Mouse (Mus musculus) lung, postnatal 0 days (tissue): ENCODE results near the gene Gm7168. TPM values are rescaled to one million over a fixed set of nuclear protein-coding genes. Genes with fewer than 3 reads are reported as not detected.
A peak's percentile ranks its signal among the peaks of the same experiment; 100 is the strongest.
"Not testable (repeated sequence)": the region's sequence is repeated elsewhere in the genome, so short reads cannot be mapped to it uniquely, and the experiment has no call there.

Source experiments
- ATAC-seq: fragments of 200-750 bp; cut with Nextera tagmentation; 2 replicates; pipeline ENCODE4 v1.8.0; 2017; ENCODE audit warnings: moderate library complexity
- DNase-seq: peaks from one replicate; pipeline ENCODE4 v3.0.0-alpha.2; 2016; ENCODE audit warnings: low spot score
- H3K27ac ChIP-seq: fragments of 300-500 bp; sonication (generic); 2 replicates; pipeline ENCODE4 v1.5.1; 2014; ENCODE audit warnings: antibody characterized with exemption, mild to moderate bottlenecking, low read length, mixed read lengths
- H3K27me3 ChIP-seq: fragments of 300-500 bp; sonication (generic); replicated peaks from 2 replicates; pipeline ENCODE4 v1.6.1; 2014; ENCODE audit warnings: low read length, mixed read lengths; ENCODE audit not compliant: insufficient read depth
- H3K36me3 ChIP-seq: fragments of 300-500 bp; sonication (generic); 2 replicates; pipeline ENCODE4 v1.6.1; 2014; ENCODE audit warnings: low read length, mixed read lengths; ENCODE audit not compliant: insufficient read depth
- H3K4me1 ChIP-seq: fragments of 300-500 bp; sonication (generic); 2 replicates; pipeline ENCODE4 v1.6.1; 2014; ENCODE audit warnings: antibody characterized with exemption, low read depth, low read length, mixed read lengths; ENCODE audit not compliant: insufficient read depth
- H3K4me2 ChIP-seq: fragments of 300-500 bp; sonication (generic); replicated peaks from 2 replicates; pipeline ENCODE4 v1.6.1; 2014; ENCODE audit warnings: low read depth, mild to moderate bottlenecking, low read length, moderate library complexity, mixed read lengths
- H3K4me3 ChIP-seq: fragments of 300-500 bp; sonication (generic); 2 replicates; pipeline ENCODE4 v1.5.1; 2014; ENCODE audit warnings: low read depth, low read length
- H3K9ac ChIP-seq: fragments of 300-500 bp; sonication (generic); replicated peaks from 2 replicates; pipeline ENCODE4 v1.6.1; 2014; ENCODE audit warnings: low read depth, mild to moderate bottlenecking
- H3K9me3 ChIP-seq: fragments of 300-500 bp; sonication (generic); 2 replicates; pipeline ENCODE4 v1.6.1; 2016; ENCODE audit warnings: low read length, mixed read lengths
- CTCF ChIP-seq: IDR thresholded peaks from 2 replicates; pipeline ENCODE4 v1.5.1; 2016; ENCODE audit warnings: antibody characterized with exemption, mild to moderate bottlenecking
- EP300 ChIP-seq: IDR thresholded peaks from 2 replicates; pipeline ENCODE4 v1.6.1; 2016; ENCODE audit warnings: antibody characterized with exemption, mild to moderate bottlenecking, control low read depth
- WGBS: fragments of 180-500 bp; shearing (Covaris S2); extraction: QIAGEN DNeasy Blood & Tissue Kit; methylation state at CpG from one replicate; pipeline ENCODE4 v1.1.7; 2014; 5-methylcytosine and 5-hydroxymethylcytosine counted together
- polyA plus RNA-seq: library from polyadenylated mRNA; unstranded; fragments of >200 nt; fragmentation: Nextera tagmentation; extraction: Ambion mirVana; gene quantifications from 2 replicates; pipeline ENCODE4 v1.2.1, GENCODE M21; 2015

Gm7168 gene
- polyA plus RNA-seq, 1 experiment from 2014 or later: not detected

- H3K36me3 ChIP-seq: no peaks in the 10 kb centered on the region
- H3K4me3 ChIP-seq: no peak overlapping the region
- ATAC-seq: peak; percentile 95
- H3K27me3 ChIP-seq: no peaks in the 10 kb centered on the region
- no peak overlapping the region for H3K9ac ChIP-seq
- 32% methylated on average over 4 of the region's 4 CpGs for WGBS
- H3K4me2 ChIP-seq: no peak overlapping the region
- TF ChIP-seq CTCF (no peak), EP300 (peak; percentile 95)
- H3K4me1 ChIP-seq: 0 out of 2 replicates have a peak, but pooled peaks cover 3% of the 10 kb centered on the region
- peak; percentile 94 for DNase-seq
- peak overlapping the region; percentile 32 for H3K27ac ChIP-seq
- H3K9me3 ChIP-seq: no peaks in the 10 kb centered on the region
Observed at GRCm38 (mm10) chr17:13914531-13914930, 33.6 kb upstream of the Gm7168 start.

- no peak overlapping the region for H3K27ac ChIP-seq
- no peak overlapping the region for H3K4me2 ChIP-seq
- H3K9me3 ChIP-seq: no peaks in the 10 kb centered on the region
- H3K9ac ChIP-seq: no peak overlapping the region
- TF ChIP-seq CTCF (no peak), EP300 (peak; percentile 92)
- WGBS: 25% methylated on average over 2 of the region's 2 CpGs
- ATAC-seq: peak; percentile 51
- DNase-seq: no peak
- H3K4me3 ChIP-seq: no peak overlapping the region
- H3K27me3 ChIP-seq: no peaks in the 10 kb centered on the region
- H3K4me1 ChIP-seq: no peaks in the 10 kb centered on the region
- no peaks in the 10 kb centered on the region for H3K36me3 ChIP-seq
Observed at GRCm38 (mm10) chr17:13920771-13921170, 27.4 kb upstream of the Gm7168 start.

DNA sequence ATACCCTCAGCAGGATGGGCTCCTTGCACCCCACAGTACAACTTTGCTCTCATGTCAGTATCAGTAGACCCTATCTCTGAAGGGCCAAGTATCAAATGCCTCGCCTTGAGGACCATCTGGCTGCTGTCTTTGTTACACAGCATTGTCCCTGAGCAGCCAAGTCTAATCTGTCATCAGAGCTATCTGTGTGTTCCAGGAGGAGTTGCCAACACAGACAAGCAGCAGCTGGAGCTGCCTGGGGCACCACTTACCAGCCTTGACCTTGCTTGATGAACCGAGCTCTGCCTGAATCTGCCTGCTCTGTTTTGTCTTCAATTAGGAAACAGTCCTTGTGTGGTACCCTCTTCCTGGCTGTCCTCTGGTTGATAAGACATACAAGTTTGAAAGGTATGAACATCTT is 24.8 kb upstream of the Gm7168 start:
- no peak overlapping the region for H3K4me2 ChIP-seq
- DNase-seq (no peak), ATAC-seq (peak; percentile 43; the same call in 1 of the 2 replicates)
- H3K9me3 ChIP-seq: no peaks in the 10 kb centered on the region
- no peaks in the 10 kb centered on the region for H3K27me3 ChIP-seq
- H3K27ac ChIP-seq: no peak overlapping the region
- H3K4me3 ChIP-seq: no peak overlapping the region
- no peak for TF ChIP-seq EP300
- no peak for TF ChIP-seq CTCF
- H3K4me1 ChIP-seq: no peaks in the 10 kb centered on the region
- WGBS: 49% methylated on average over 2 of the region's 2 CpGs
- H3K36me3 ChIP-seq: no peaks in the 10 kb centered on the region
- H3K9ac ChIP-seq: no peak overlapping the region

DNA sequence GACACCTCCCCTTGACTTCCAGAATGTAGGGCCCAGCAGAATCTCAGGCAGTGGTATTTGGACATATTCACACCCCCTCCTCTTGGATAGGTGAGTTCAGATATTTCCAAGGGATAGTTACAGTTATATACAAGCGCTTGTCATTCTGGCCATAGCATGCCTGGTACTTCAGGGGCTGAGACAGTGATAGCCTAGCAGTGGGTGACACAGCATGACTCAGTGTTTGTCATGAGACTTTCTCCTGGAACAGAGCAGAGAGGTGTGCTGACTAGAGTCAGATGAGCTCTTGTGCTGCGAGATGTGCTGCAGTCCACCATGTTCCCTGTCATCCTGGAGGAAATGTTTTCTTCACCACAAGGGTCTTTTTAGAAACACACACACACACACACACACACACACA is 23.6 kb upstream of the Gm7168 start:
- Histone ChIP-seq H3K27me3 (no peaks in the 10 kb centered on the region), H3K4me1 (no peaks in the 10 kb centered on the region), H3K36me3 (no peaks in the 10 kb centered on the region), H3K27ac (no peak overlapping the region), H3K9ac (no peak overlapping the region), H3K9me3 (no peaks in the 10 kb centered on the region), H3K4me3 (no peak overlapping the region), H3K4me2 (no peak overlapping the region)
- ATAC-seq (no peak), DNase-seq (no peak)
- TF ChIP-seq CTCF: no peak
- no peak for TF ChIP-seq EP300
- 91% methylated on average over 2 of the region's 2 CpGs for whole genome bisulfite sequencing

DNA sequence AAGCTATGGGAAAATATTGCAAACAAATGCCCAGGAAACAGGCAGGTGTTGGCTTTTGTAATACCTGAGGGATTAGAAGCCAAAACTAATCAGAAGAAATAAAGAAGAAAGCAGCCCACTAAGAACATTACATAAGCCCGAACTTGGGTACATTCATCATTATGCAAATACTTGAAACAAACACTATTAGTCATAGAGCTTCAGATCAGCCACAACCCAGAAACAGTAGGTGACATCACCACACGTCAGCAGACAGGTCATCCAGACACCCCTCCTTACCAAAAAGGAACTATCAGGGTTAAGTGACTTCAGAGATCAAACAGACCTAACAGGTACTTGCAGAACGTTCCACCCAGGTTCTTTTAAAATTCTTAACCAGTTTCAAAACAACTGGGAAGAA is 22.2 kb upstream of the Gm7168 start:
- TF ChIP-seq CTCF (no peak), EP300 (peak; percentile 56)
- WGBS: 39% methylated on average over 3 of the region's 3 CpGs
- peak overlapping the region; percentile 35 for H3K27ac ChIP-seq
- no peaks in the 10 kb centered on the region for H3K27me3 ChIP-seq
- H3K4me3 ChIP-seq: no peak overlapping the region
- ATAC-seq (peak; percentile 79), DNase-seq (peak; percentile 68)
- H3K36me3 ChIP-seq: no peaks in the 10 kb centered on the region
- H3K4me2 ChIP-seq: no peak overlapping the region
- H3K4me1 ChIP-seq: no peaks in the 10 kb centered on the region
- H3K9ac ChIP-seq: no peak overlapping the region
- H3K9me3 ChIP-seq: no peaks in the 10 kb centered on the region

- WGBS: 81% methylated on average over 9 of the region's 9 CpGs
- H3K4me1 ChIP-seq: no peaks in the 10 kb centered on the region
- H3K9me3 ChIP-seq: no peaks in the 10 kb centered on the region
- no peak overlapping the region for H3K27ac ChIP-seq
- no peaks in the 10 kb centered on the region for H3K36me3 ChIP-seq
- ATAC-seq: no peak
- no peak overlapping the region for H3K4me2 ChIP-seq
- no peak overlapping the region for H3K9ac ChIP-seq
- TF ChIP-seq EP300: no peak
- no peak for TF ChIP-seq CTCF
- no peak overlapping the region for H3K4me3 ChIP-seq
- no peaks in the 10 kb centered on the region for H3K27me3 ChIP-seq
- DNase-seq: no peak
Observed at GRCm38 (mm10) chr17:13930421-13930820, 17.8 kb upstream of the Gm7168 start.

- H3K9ac ChIP-seq, DNase-seq: not testable (repeated sequence)
- 93% methylated on average over 2 of the region's 2 CpGs for WGBS
Observed at GRCm38 (mm10) chr17:13935364-13935763, 12.8 kb upstream of the Gm7168 start.

More at GRCm38 (mm10) chr17:13935364-13935763, 12.8 kb upstream of the Gm7168 start:
- H3K27me3 ChIP-seq, H3K36me3 ChIP-seq, H3K4me3 ChIP-seq, H3K27ac ChIP-seq, H3K9me3 ChIP-seq, ATAC-seq, H3K4me2 ChIP-seq, H3K4me1 ChIP-seq: not testable (repeated sequence)
